Mouse (Mus musculus) heart, embryonic 16.5 days (tissue): ENCODE results near the gene Plekhm3. TPM values are rescaled to one million over a fixed set of nuclear protein-coding genes. Genes with fewer than 3 reads are reported as not detected.

Source experiments
- ATAC-seq: fragments of 200-750 bp; cut with Nextera tagmentation; replicated peaks from 2 replicates; pipeline ENCODE4 v1.8.0; 2017; ENCODE audit warnings: moderate number of reproducible peaks; ENCODE audit not compliant: insufficient read depth, low FRiP score; ENCODE audit errors: extremely low read depth
- H3K27ac ChIP-seq: fragments of 300-500 bp; sonication (generic); 2 replicates; pipeline ENCODE4 v1.5.1; 2014; ENCODE audit warnings: mild to moderate bottlenecking, low read length, control low read depth, moderate library complexity
- H3K27me3 ChIP-seq: fragments of 300-500 bp; sonication (generic); 2 replicates; pipeline ENCODE4 v1.6.1; 2014; ENCODE audit warnings: low read length, mixed read lengths; ENCODE audit not compliant: control insufficient read depth, insufficient read depth
- H3K36me3 ChIP-seq: fragments of 300-500 bp; sonication (generic); 2 replicates; pipeline ENCODE4 v1.6.1; 2014; ENCODE audit not compliant: control insufficient read depth, insufficient read depth
- H3K4me1 ChIP-seq: fragments of 300-500 bp; sonication (generic); 2 replicates; pipeline ENCODE4 v1.6.1; 2014; ENCODE audit warnings: low read length, mixed read lengths; ENCODE audit not compliant: control insufficient read depth, insufficient read depth
- H3K4me2 ChIP-seq: fragments of 300-500 bp; sonication (generic); 2 replicates; pipeline ENCODE4 v1.6.1; 2014; ENCODE audit warnings: low read depth, mild to moderate bottlenecking, control low read depth, low read length
- H3K4me3 ChIP-seq: fragments of 300-500 bp; sonication (generic); 2 replicates; pipeline ENCODE4 v1.5.1; 2014; ENCODE audit warnings: mild to moderate bottlenecking, control low read depth, low read length
- H3K9ac ChIP-seq: fragments of 300-500 bp; sonication (generic); 2 replicates; pipeline ENCODE4 v1.6.1; 2014; ENCODE audit warnings: low read length, control low read depth
- H3K9me3 ChIP-seq: fragments of 300-500 bp; sonication (generic); replicated peaks from 2 replicates; pipeline ENCODE4 v1.6.1; 2016; ENCODE audit warnings: low read length; ENCODE audit not compliant: control insufficient read depth
- WGBS: fragments of 180-500 bp; shearing (Covaris S2); extraction: QIAGEN DNeasy Blood & Tissue Kit; methylation state at CpG from one replicate; pipeline ENCODE4 v1.1.7; 2014; 5-methylcytosine and 5-hydroxymethylcytosine counted together
- polyA plus RNA-seq: library from polyadenylated mRNA; unstranded; fragments of >200 nt; fragmentation: Nextera tagmentation; extraction: Ambion mirVana; gene quantifications from 2 replicates; pipeline ENCODE4 v1.2.1, GENCODE M21; 2015

The Plekhm3 gene
- polyA plus RNA-seq, 1 experiment from 2014 or later: 7.2 TPM

DNA sequence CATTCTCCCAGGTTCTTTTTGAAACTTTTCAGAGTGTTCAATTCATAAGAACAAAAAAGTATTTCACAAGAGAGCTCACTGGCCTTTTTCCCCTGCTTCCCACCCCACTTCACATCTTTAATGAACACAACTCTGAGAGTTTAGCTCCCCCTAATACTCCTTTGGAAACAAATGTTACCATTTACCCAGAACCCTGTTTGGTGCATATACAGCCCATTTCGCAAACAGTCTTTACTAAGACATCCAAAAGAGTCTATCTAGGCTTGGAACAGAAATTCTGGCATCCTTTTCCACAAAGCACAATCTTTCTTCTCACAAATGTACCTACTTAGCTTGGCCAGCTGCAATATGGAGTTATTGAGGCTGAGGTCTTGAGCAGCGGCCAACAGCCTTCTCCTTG, 59.1 kb downstream of the Plekhm3 start:
- Histone ChIP-seq H3K36me3 (no peaks in the 10 kb centered on the region), H3K9ac (no peak overlapping the region), H3K27ac (no peak overlapping the region), H3K4me3 (no peak overlapping the region), H3K4me2 (no peak overlapping the region), H3K4me1 (no peaks in the 10 kb centered on the region; the same call in 1 of the 2 replicates), H3K27me3 (no peaks in the 10 kb centered on the region), H3K9me3 (no peaks in the 10 kb centered on the region)
- 95% methylated on average over 2 of the region's 2 CpGs for WGBS
- no peak for ATAC-seq

- Histone ChIP-seq H3K4me3 (no peak overlapping the region), H3K9ac (no peak overlapping the region), H3K27me3 (no peaks in the 10 kb centered on the region), H3K4me1 (no peaks in the 10 kb centered on the region), H3K9me3 (no peaks in the 10 kb centered on the region), H3K4me2 (no peak overlapping the region), H3K27ac (no peak overlapping the region), H3K36me3 (no peaks in the 10 kb centered on the region)
- WGBS: 87% methylated on average over 7 of the region's 7 CpGs
- no peak for ATAC-seq
Measured at GRCm38 (mm10) chr1:64893806-64894205, 62.8 kb downstream of the Plekhm3 start.

GRCm38 (mm10) chr1:64891332-64891731, 65.3 kb downstream of the Plekhm3 start:
- H3K27ac ChIP-seq: no peak overlapping the region
- ATAC-seq: no peak
- no peak overlapping the region for H3K4me3 ChIP-seq
- H3K36me3 ChIP-seq: no peaks in the 10 kb centered on the region
- H3K4me1 ChIP-seq: no peaks in the 10 kb centered on the region
- no peaks in the 10 kb centered on the region for H3K9me3 ChIP-seq
- no peak overlapping the region for H3K9ac ChIP-seq
- no peak overlapping the region for H3K4me2 ChIP-seq
- WGBS: 80% methylated on average over 4 of the region's 4 CpGs
- no peaks in the 10 kb centered on the region for H3K27me3 ChIP-seq

DNA sequence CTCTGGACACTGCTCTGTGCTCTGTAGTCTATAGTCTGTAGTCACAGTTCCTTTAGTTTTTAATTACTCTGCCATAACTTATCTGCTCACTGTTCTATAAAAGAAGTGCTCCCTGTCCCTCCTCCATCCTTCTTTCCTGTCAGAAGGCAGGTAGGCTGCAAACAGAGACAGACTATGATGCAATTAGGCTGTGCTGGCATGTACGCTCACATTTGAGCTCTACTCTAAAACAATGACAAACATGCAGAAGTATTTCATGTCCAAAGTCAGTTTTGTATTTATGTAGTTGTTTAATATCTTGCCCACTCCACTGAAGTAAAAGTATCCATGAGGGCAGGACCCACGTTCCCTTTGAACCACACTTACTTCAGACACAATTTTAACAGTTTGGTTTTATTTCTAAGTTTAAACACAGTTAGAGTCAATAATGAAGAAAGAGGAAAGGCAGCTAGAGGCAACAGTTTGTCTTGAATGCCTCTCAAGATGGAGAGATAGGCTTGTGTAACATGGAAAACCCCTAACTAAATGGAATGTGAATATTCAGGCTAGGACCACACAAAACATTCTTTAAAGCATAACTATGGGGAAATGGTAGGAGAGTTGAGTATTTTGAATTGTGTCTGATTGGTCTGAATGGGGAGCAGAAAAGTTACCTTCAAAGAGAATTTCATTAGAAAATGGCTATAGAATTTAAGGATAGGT, 69.0 kb downstream of the Plekhm3 start:
- H3K36me3 ChIP-seq: no peaks in the 10 kb centered on the region
- H3K27me3 ChIP-seq: no peaks in the 10 kb centered on the region
- H3K4me3 ChIP-seq: no peak overlapping the region
- H3K27ac ChIP-seq: no peak overlapping the region
- no peaks in the 10 kb centered on the region for H3K9me3 ChIP-seq
- peaks cover 7% of the 10 kb centered on the region; the same call in 1 of the 2 replicates for H3K4me1 ChIP-seq
- H3K4me2 ChIP-seq: no peak overlapping the region
- no peak overlapping the region for H3K9ac ChIP-seq
- WGBS: 89% methylated on average over 2 of the region's 2 CpGs
- ATAC-seq: no peak

GRCm38 (mm10) chr1:64886718-64887117, 69.9 kb downstream of the Plekhm3 start:
- WGBS: 91% methylated on average over 6 of the region's 6 CpGs

GRCm38 (mm10) chr1:64885328-64885727, 71.3 kb downstream of the Plekhm3 start:
- Histone ChIP-seq H3K4me3 (no peak overlapping the region), H3K27me3 (no peaks in the 10 kb centered on the region), H3K4me1 (peaks cover 7% of the 10 kb centered on the region; the same call in 1 of the 2 replicates), H3K9me3 (no peaks in the 10 kb centered on the region), H3K36me3 (no peaks in the 10 kb centered on the region; the same call in 1 of the 2 replicates), H3K4me2 (no peak overlapping the region), H3K9ac (no peak overlapping the region), H3K27ac (no peak overlapping the region)
- 85% methylated on average over 3 of the region's 3 CpGs for WGBS
- ATAC-seq: no peak

More at GRCm38 (mm10) chr1:64886718-64887117, 69.9 kb downstream of the Plekhm3 start:
- Histone ChIP-seq H3K27me3 (no peaks in the 10 kb centered on the region), H3K9me3 (no peaks in the 10 kb centered on the region), H3K9ac (no peak overlapping the region), H3K4me2 (no peak overlapping the region), H3K27ac (no peak overlapping the region), H3K4me1 (peaks cover 7% of the 10 kb centered on the region; the same call in 1 of the 2 replicates), H3K36me3 (no peaks in the 10 kb centered on the region; the same call in 1 of the 2 replicates), H3K4me3 (no peak overlapping the region)
- ATAC-seq: no peak

- H3K4me2 ChIP-seq: no peak overlapping the region
- no peaks in the 10 kb centered on the region for H3K27me3 ChIP-seq
- H3K4me1 ChIP-seq: peaks cover 7% of the 10 kb centered on the region; the same call in 1 of the 2 replicates
- H3K9me3 ChIP-seq: no peaks in the 10 kb centered on the region
- no peaks in the 10 kb centered on the region; the same call in 1 of the 2 replicates for H3K36me3 ChIP-seq
- 31% methylated on average over 6 of the region's 6 CpGs for WGBS
- H3K9ac ChIP-seq: no peak overlapping the region
- no peak overlapping the region for H3K27ac ChIP-seq
- ATAC-seq: 0 out of 2 replicates have a peak, but pooled peaks have one; percentile 14
- H3K4me3 ChIP-seq: no peak overlapping the region
Measured at GRCm38 (mm10) chr1:64884007-64884406, 72.6 kb downstream of the Plekhm3 start.

GRCm38 (mm10) chr1:64880613-64881012, 76.0 kb downstream of the Plekhm3 start:
- Histone ChIP-seq H3K36me3 (no peaks in the 10 kb centered on the region; the same call in 1 of the 2 replicates), H3K4me1 (peaks cover 23% of the 10 kb centered on the region), H3K4me2 (no peak overlapping the region), H3K27ac (no peak overlapping the region), H3K9me3 (no peaks in the 10 kb centered on the region), H3K4me3 (no peak overlapping the region), H3K27me3 (no peaks in the 10 kb centered on the region), H3K9ac (no peak overlapping the region)
- ATAC-seq: no peak
- WGBS: 71% methylated on average over 3 of the region's 3 CpGs

- H3K4me1 ChIP-seq: peaks cover 18% of the 10 kb centered on the region
- ATAC-seq: no peak
- H3K9me3 ChIP-seq: no peaks in the 10 kb centered on the region
- no peaks in the 10 kb centered on the region; the same call in 1 of the 2 replicates for H3K36me3 ChIP-seq
- no peak overlapping the region for H3K4me2 ChIP-seq
- no peak overlapping the region for H3K27ac ChIP-seq
- H3K9ac ChIP-seq: no peak overlapping the region
- no peaks in the 10 kb centered on the region for H3K27me3 ChIP-seq
- WGBS: 43% methylated on average over 12 of the region's 12 CpGs
- no peak overlapping the region for H3K4me3 ChIP-seq
Measured at GRCm38 (mm10) chr1:64878795-64879240, 77.8 kb downstream of the Plekhm3 start.
